Mouse (Mus musculus): Measurements from ENCODE around the gene Galntl6.

The Galntl6 gene

GRCm38 (mm10) chr8:57758857-57759256 lies 1153.6 kb downstream of the Galntl6 start:
- no peak for DNase-seq

- no peak for DNase-seq
These were observed 1155.0 kb downstream of the Galntl6 start for GRCm38 (mm10) chr8:57757476-57757875.

GRCm38 (mm10) chr8:57754066-57754465 lies 1158.4 kb downstream of the Galntl6 start:
- no peak for DNase-seq

DNA sequence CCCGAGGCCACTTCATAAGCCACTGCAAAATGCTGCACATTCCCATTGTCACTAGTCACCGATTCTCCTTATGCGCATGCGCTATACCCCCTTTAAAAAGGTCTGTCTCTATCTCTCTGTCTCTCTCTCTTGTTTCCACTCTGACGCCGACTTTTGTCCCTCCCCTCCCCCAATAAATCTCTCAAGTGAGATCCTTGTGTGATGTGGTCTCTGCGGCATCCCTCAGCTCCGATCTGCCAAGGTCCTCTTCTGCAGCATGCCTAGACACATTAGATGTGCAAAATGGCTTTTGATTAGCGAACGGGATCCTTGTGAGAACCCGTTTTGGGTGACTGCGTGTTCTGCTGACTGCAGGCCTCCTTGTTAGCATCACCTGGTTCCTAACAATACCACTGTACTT lies 1168.8 kb downstream of the Galntl6 start:
- no peak for DNase-seq

- DNase-seq = no peak
These were observed 1170.5 kb downstream of the Galntl6 start for GRCm38 (mm10) chr8:57741983-57742382.

GRCm38 (mm10) chr8:57741309-57741708 lies 1171.1 kb downstream of the Galntl6 start:
- DNase-seq = no peak

GRCm38 (mm10) chr8:57737281-57737680 lies 1175.2 kb downstream of the Galntl6 start:
- no peak for DNase-seq

DNA sequence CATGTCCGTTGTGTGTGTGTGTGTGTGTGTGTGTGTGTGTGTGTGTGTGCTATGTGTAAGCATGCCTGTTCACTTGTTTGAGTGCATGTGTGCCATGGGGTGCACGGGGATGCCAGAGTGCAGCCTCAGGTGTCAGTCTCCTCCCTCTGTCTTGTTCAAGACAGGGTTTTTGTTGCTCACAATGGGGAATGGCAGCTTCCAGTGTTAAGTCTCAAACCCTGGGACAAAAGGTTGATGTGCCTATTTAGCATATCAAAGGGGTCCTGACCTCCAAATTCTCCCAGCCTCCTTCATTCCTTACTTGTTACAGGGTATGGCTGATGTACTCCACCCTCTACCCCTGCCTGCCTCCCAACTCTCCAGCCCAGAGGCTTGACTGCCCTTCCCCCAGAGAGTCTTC lies 1179.6 kb downstream of the Galntl6 start:
- DNase-seq = no peak

GRCm38 (mm10) chr8:57731666-57732065 lies 1180.8 kb downstream of the Galntl6 start:
- DNase-seq = no peak

DNA sequence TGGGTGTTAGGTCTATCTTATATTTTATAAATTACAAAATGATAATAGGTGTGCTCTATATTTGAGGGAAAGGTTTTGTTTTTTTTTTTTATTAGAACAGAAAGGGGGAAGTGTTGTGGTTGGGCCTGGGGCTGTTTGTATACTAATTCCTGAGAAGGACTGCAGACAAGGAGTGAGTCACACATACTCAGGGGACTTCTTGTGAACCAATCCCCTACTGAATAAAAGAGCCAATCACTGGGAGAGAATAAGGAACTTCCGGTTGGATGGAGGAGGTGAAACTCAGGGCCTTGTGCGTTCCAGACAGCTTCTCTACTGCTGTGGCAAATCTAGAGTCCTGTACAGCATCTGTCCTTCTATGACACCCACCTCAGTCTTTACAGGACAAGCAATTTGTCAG lies 1184.2 kb downstream of the Galntl6 start:
- DNase-seq = no peak

DNA sequence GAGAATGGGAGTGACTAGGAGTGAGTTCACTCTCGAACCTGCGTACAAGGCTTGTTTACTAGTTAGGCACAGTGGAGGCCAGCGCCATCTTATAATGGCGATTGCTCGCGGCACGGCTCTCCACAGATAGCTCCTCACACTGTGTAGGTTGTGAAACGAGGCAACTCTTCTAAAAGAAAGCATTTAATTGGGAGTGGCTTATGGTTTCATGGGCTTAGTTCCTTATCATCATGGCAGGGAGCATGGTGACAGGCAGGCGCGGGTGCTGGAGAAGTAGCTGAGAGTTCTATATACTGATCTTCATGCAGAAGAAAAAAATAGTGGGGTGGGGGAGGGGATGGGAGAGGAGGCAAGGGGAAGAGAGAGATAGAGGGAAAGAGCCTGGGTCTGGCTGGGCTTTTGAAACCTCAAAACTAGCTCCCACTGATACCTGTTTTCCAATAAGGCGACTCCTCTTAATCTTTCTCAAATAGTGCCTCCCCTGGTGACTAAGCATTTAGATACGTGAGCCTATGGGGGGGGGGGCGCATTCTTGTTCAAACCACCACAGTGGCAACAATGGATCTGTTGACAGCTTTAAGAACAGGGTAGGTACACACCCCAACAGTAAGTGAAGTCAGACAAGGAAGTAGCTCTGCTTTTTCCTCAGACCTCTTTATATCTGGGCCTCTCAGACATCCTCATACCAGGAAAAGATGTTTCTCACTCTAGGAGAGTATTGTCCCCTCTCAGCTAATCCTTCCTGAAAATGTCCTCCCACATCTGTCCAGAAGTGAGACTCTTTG lies 1187.4 kb downstream of the Galntl6 start:
- no peak for DNase-seq

All from right cerebral cortex, postnatal 4 days (tissue).